Mouse (Mus musculus) right cerebral cortex, postnatal 10 days (tissue): ENCODE measurements around the gene Mab21l1.
A peak's percentile ranks its signal among the peaks of the same experiment; 100 is the strongest.

Experiments
- DNase-seq, 2 experiments: peaks; one replicate each; pipeline ENCODE4 v3.0.0; 2021; ENCODE audit warnings: low spot score in 2 of 2

Gene Mab21l1

GRCm38 (mm10) chr3:55814993-55815625, 32.8 kb downstream of the Mab21l1 start:
- no peak for DNase-seq

GRCm38 (mm10) chr3:55816096-55816495, 33.8 kb downstream of the Mab21l1 start:
- DNase-seq, result no peak

DNA sequence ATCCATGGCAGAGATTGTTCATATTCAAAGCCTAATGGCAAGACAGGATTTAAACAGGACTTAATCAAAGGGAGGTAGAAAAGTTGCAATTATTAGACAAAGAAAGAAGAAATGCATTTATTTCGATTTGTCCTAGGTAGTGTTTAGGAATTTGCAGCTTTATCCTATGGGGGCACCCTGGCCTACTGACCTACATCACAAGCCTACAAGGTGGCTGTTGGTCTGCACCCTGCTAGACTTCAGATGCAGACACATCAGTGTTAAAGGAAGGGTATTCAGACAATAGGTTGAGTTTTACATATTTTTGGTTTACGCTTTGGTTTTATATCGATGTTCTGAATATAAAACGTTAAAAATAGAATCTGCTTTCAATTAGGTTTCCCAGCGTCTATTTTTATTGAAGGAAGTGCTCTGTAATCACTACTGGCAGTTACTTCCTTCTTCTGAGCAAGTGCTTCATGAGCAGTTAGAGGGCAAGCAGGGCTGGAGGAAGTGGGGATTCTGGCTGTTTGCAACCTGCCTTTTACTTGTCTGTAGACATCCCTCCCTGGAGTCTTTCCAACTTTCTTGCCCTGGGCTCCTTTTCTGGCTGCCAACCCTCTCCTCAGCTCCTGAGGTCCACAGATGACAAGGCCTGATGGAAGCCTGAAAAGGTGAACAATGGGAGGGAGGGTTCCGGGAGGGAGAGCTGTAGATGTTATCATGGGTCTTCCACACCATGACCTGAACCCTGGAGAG, 34.5 kb downstream of the Mab21l1 start:
- peak; percentile 41 to 44 for DNase-seq

DNA sequence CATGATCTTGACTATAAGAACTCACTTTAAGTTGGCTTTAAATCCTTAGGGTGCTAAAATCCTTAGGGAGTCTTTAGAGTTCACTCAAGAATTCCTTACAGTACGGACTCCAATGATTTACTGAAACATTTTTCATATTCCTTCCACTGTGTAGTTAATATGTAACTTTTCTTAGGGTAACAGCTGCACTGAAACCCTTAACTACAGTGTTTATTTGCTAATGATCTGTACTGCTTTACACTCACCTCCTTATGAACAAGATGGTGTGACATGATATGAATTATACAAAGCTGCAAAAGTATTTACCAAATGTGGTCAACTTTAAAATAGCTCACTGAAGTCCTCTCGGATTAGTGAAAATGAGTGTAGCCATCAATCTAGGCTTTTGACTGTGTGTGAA, 35.8 kb downstream of the Mab21l1 start:
- no peak for DNase-seq

GRCm38 (mm10) chr3:55819598-55819997, 37.3 kb downstream of the Mab21l1 start:
- DNase-seq, result no peak

- no peak for DNase-seq
Measured at GRCm38 (mm10) chr3:55824864-55825263, 42.6 kb downstream of the Mab21l1 start.

- DNase-seq, result no peak
Measured at GRCm38 (mm10) chr3:55828481-55829256, 46.4 kb downstream of the Mab21l1 start.

DNA sequence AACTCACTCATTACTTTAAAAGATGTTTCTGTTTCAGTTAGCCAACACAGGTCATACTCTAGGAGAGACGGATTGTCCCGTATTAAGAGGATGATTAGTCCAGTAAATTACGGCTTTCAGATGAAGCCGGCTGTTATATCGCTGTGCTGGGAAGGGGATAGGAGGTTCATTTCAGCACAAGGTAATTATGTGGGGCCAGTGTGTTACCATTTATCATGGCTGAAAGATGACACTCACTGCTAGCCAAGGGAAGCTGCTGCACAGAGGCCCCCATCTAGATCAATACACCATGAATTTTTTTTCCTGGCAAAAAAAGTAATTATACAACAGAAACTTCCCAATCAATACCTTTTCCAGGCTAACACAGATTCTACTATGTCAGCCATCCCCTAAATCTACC, 47.9 kb downstream of the Mab21l1 start:
- no peak for DNase-seq
